Mouse (Mus musculus) G1E-ER4 (cell line): Measurements from ENCODE around the gene Gm5148. TPM values are rescaled to one million over a fixed set of nuclear protein-coding genes. Genes with fewer than 3 reads are reported as not detected.

Experiments
- GATA1 ChIP-seq: IDR thresholded peaks from one replicate; pipeline ENCODE4 v1.8.0; 2012; ENCODE audit warnings: low read length, inconsistent platforms
- polyA plus RNA-seq: library from polyadenylated mRNA; stranded (reverse); fragments of >175 nt; gene quantifications from 2 replicates; pipeline ENCODE4 v1.2.3, GENCODE M21; 2012

The Gm5148 gene
- 0.09 TPM in 1 of 2 replicates, not detected in the other for polyA plus RNA-seq

DNA sequence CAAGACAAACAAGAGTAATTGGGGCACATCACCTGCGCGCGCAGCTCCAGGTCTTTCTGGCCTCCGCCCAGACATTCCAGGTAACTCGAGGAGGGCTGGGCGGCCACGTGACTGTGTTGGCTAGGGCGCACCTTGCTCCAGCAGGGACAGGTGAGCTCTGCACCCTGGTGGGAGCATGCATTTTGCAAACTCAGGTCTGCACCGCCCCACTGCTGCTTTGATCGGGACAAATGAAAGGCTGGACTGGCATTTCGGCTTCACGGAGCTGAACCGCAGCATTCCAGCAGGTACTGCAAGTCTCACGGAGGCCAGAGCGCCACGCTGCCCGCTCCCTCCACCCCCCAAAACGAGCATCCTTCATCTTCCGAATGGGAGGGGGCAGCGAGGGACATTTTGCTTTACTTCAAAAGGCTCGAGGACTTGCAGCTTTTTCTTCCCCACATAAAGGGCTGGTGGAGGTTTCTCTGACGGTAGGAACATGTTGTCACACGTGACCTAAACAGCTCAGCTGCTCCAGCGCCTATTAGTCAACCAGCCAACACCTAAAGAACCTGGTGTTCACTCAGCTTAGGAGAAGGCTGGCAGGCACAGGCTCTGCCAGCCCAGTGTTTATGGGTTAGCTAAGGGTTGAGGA, at the start of gene Gm5148:
Gene Gm5148, minus strand, starts transcription at position 320 of the 634 bp plus-strand sequence.
- no peak for TF ChIP-seq GATA1

GRCm38 (mm10) chr3:37770951-37771350, 46.7 kb upstream of the Gm5148 start:
- no peak for TF ChIP-seq GATA1

DNA sequence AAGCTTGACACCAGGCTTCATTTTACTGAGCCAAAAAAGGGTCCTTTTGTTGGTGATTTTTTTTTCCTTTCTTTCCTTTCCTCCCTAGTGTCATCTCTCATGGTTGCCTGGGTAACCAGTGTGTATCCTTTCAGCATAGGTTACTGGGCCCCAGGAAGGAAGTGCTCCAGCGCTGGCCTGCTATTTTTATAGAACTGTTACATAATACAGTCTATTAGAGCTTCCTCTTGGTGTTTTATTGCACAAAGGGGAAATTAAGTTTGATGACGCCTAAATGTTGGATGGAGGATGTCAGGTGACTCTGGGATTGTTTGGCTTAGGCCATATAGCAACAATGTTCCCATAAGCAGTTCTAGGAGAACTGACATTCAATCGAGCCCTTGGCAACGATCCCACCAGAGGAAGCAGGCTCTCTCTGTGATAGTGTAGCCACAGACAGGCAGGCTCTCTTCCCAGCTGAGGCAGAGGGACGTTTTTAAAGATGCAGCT, 45.0 kb upstream of the Gm5148 start:
- TF ChIP-seq GATA1, result no peak

GRCm38 (mm10) chr3:37767147-37768015, 43.1 kb upstream of the Gm5148 start:
- TF ChIP-seq GATA1, result no peak

DNA sequence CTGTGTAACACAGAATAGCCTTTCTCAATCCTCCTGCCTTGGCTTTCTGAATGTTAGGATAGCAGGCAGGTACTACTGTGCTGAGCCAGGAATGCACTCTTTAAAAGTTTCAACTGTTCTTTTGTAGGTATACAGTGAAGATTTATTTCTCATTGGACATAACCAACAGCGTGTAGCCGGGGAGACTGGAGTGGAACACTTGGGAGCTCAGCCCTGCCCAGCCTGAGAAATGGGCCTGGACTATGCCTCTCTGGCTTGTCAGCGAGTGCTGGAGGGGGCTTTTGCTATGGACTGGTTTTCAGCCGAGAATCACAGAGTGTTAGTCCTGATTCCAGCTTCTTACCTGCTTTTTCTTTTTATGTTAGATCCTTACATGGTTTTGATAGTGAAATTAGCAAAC, 42.3 kb upstream of the Gm5148 start:
- no peak for TF ChIP-seq GATA1

- TF ChIP-seq GATA1, result no peak
Observed at GRCm38 (mm10) chr3:37765971-37766370, 41.7 kb upstream of the Gm5148 start.

DNA sequence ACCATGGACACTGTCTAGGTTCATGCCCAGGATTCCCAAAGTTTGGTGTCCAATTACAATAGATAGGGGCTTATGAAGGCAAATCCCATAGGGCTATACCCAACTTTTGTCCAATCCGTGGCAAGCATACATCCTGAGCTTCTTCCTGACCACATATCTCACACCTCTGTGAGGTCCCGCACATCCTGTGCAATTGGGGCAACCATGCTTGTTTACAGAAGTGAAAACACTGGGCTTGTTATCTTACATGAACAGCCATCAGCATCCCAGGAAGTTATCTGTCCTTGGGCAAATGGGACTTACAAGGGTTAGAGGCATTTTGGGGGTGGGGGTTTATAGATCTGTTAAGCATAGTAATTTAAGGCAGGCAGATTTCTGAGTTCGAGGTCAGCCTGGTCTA, 41.0 kb upstream of the Gm5148 start:
- no peak for TF ChIP-seq GATA1

GRCm38 (mm10) chr3:37762303-37762702, 38.0 kb upstream of the Gm5148 start:
- no peak for TF ChIP-seq GATA1

- TF ChIP-seq GATA1, result peak; percentile 29
Observed at GRCm38 (mm10) chr3:37761741-37762140, 37.5 kb upstream of the Gm5148 start.

GRCm38 (mm10) chr3:37760866-37761265, 36.6 kb upstream of the Gm5148 start:
- no peak for TF ChIP-seq GATA1

DNA sequence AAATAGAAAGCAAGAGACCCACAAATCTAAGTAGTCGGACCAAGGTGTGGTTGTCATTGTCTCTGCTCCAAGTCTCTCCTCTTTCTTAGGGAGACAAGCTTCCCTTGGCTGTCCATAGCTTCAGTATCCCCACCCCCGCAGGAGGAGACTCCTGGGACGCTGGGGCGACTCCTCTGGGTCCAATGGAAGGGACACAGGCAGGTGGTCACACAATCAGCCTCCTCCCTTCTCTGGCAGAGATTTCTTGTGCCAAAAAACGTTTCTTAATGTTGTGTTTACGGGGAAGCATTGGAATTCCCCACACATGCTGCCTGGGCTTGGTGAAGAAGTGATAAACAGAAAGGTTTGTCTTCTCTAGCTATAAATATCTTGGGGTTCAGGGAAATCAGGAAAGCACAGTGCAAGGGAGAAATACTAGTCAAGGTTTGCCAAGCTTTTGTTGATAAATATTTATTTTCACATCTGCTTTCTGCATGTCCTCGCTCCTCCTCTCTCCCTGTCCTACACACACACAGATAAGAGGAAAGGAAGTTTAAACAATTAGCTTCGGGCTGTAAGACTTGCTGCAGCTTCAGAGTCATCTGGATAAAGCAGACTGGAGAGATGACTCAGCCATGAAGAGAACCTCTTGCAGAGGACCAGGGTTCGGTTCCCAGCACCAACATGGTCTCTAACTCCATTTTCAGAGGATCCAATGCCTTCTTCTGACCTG, 34.5 kb upstream of the Gm5148 start:
- no peak for TF ChIP-seq GATA1

- TF ChIP-seq GATA1, result peak; percentile 21
Observed at GRCm38 (mm10) chr3:37758124-37758523, 33.8 kb upstream of the Gm5148 start.

DNA sequence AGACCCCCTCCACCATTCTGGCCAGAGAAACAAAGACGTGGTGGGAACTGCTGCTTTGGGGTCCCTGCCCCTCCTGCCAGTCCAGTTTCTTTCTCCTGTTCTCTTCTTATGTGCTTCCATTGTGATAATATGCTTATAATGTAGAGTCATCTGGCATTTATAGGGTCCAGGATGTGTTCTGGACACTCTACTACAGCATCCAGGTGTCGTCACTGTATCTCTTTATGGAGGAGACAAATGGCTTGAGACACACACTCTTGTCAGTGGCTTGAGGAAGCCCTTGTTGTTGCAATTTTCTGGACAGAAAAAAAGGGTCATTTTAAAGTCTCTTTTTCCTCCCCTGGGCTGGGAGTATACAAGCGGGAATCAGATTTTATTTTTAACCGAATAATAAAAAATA, 33.3 kb upstream of the Gm5148 start:
- TF ChIP-seq GATA1, result no peak

- TF ChIP-seq GATA1, result no peak
Observed at GRCm38 (mm10) chr3:37756005-37756404, 31.7 kb upstream of the Gm5148 start.

GRCm38 (mm10) chr3:37754639-37755038, 30.3 kb upstream of the Gm5148 start:
- TF ChIP-seq GATA1, result no peak

GRCm38 (mm10) chr3:37753148-37753547, 28.9 kb upstream of the Gm5148 start:
- no peak for TF ChIP-seq GATA1
